Mouse (Mus musculus) urinary bladder, postnatal 14 days (tissue): ENCODE measurements around the gene Tmprss3.

ENCODE experiments used
- DNase-seq: peaks from one replicate; pipeline ENCODE4 v3.0.0; 2021; ENCODE audit warnings: low spot score

Tmprss3 gene

DNA sequence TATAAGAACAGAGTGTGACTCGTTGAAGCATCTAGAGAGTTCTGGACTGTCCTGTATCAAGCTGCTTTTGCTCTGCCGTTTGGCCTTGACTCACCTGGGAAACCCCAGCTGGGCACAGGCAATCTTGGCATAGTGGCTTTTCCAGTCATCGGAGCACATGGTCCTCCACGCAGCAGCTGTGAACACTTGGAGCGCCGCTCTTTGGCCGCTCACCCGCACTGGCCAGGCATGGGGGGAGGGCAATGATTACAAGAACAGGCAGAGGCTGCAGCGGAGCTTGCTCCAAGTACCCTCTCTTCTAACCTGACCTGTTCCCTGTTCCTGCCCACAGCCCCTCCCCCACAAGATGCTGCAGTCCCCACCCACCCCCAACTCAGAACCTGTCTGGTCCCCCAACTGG is 5.4 kb downstream of the Tmprss3 start:
- no peak for DNase-seq

DNA sequence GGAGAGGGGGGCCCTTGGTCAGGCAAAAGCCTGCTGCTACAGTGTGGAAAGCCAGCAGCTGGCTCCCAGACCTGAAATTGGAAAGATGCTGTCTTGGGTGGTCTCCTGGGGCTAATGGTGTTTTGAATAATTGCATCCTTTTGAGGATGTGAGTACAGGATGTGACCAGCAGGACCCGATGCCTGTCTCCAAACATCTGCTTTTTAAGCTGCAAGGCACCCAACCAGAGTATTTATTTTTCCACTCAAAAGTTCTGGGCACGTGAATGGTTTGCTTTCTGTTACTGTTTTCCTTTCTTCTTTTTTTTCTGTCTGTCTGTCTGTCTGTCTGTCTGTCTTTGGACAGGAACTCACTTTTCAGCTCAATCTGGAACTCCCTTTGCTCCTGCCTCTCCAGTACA is 6.1 kb downstream of the Tmprss3 start:
- DNase-seq: no peak

DNA sequence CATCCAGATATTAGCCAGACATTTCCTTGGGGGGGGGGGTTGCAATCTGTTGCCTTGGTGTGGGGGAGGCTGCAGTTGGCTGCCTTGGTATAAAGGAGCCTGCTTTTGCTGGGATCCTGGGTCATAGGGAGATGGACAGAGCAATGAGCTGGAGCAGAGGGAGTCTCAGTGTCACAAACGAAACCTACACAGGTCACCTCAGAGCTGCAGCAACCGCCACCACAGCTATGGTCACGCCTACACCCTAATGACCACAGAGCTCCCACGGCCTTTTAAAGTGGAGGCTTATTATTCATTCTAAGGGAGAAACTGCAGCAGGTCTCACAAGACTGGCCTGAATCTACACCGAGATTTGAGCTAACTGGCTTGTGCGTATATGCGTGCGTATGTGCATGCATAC is 7.0 kb downstream of the Tmprss3 start:
- no peak for DNase-seq

DNA sequence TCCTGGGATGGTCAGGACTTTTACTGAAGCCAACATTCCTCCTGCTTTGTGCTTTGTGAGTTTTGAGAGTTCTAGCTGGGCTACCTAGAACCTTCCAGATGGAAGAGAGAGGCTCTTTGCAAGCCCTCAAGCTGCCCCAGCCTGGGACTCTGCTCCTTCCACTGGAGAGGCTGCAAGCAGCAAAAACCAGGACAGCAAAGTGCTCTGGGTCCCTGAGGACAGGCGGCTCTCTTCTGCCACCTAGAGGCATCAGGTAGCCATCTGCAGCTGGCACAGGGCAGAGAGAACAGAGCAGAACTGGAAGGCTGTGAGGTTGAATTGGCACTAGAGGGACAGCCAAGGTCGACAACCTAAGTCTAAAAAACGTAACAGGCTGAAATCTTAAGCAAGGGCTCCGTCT is 11.4 kb downstream of the Tmprss3 start:
- DNase-seq: peak; percentile 77

DNA sequence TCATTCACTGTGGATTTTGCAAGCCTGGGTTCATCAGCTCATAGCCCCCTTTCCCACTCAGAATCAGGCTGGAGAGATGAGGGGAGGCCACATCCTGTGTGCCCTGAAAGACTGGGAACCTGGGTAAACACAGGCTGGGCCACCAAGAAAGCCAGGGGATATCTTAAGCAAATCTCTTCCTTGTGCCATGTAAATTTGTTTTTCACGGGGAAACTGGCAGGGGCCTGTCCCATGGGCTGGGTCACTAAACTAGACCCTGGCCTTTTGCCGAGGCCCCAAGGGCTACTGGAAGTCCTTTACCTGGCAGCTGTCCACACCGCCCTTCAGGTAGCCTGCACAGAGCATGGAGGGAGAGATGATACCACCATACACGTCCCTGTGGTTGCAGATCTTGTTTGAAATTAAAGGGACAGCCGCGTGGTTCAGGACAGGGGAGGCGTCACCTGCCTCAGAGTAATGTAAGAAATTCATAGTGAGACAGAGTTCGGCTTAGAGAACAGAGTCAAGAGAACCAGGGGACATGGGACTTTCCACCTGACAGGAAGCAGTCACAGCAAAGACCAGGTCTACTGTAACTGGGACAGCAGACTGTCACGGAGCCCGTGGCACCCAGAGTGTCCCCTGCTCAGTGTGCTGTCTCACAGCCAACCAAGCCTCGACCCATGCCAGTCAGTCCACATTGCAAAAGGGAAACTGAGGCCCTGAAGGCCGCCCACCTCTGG is 14.3 kb downstream of the Tmprss3 start:
- DNase-seq: peak; percentile 70

DNA sequence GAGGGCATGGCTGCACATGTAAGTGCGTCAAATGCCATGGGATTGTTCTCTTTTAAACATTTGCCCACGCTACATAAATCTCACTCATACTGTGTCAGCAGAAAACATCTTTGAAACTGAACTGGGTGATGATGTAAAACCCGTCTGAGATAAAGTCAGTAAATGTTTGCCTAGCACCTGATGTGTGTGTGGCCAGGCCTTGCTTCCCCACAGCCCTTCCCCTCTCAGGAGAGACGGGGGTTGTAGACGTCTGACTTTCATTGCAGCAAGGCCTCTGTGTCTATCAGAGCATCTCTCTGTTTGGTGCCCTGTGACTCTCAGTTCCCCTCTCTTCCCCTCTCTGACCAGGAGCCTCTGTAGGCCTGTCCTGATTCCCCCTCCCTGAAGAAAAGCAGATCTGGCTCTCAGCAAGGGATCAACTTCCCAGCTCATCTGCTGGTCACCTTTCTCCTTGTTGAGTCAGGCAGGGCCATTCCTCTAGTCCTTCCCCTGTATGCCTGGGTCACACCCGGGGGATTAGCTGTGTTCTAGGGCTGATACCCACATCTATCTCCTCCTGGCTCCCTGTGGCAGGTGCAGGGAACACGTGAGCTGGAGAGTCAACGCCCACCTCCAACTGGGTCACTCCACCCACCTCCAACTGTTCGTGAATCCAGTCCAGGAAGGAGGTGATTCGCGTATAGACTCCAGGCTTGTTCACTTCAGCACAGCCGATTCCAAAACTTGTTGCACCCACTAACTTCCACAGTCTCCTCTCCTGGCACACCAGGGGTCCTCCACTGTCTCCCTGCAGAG is 15.4 kb downstream of the Tmprss3 start:
- peak; percentile 18 for DNase-seq

DNA sequence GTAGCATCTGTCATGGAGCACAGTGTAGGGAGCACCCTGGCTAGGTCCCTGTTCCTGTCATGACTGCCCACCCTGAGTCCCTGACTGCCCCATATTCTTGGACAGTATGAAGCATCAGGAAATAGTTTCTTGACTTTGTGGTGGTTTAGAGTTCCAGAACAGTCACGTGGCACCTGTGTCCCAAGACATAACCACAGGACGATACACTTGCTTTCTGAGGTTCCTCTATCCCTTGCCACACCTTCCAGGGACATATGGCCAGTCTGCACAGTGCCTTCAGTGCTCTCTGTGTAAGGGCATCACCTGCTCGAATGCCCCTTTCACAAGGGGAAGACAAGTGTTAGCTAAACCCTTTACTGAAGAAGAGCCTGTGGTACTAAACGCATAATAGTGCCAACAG is 17.3 kb downstream of the Tmprss3 start:
- DNase-seq: no peak

DNA sequence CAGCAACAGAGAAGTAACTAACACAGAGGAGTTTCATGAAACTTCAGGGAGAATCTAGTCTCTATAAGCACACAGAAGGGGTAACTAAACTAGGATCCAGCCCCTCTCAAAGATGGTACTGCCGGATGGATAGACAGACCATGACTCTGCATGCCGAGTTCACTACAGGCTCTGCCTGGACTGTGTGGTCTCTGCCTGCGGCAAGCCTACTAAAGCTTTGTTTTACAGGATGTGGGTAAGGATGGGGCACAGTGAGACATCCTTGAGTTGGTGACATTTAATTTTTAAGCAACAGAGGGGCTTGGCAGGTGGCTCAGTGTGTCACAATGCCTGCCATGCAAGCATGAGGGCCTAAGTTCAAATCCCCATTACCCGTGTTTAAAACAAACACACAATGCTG is 22.5 kb downstream of the Tmprss3 start:
- no peak for DNase-seq

DNA sequence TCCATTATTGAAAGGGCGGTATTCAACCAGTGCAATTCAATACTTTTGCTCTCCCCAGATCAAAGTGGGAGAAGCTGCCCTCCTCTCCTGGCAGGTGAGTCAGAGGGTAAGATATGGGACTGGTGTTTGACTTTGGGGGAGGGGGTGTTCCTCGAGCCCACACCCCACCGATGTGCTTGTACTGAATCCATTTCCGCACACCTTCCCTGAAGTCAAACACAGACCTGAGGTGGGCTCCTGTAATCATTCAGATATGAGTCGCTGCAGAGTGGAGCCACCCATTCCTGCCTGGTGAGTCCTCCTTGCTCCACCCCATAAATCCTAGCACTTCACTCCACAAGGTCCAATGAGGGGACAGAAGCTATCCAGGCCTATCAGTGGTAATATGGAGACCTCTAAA is 29.0 kb downstream of the Tmprss3 start:
- no peak for DNase-seq

DNA sequence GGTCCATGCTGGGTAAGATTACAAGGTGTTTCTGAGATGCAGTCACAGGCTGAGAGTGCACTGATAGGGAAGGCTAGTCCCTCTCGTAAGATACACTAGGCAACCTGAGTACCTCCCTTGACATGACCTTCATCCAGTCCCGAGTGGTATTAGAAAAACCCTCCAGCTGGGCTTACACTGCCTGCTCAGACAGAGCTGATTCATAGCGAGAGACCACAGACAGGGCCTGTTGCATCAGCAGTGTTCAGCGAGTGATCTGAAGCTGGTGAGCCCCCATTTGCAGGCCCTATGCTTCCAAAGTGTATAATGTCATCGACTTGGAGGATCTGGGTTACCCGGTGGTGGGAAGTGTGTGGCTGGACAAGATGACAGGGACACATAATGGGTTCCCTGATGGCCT is 33.6 kb downstream of the Tmprss3 start, which contains the start of gene Tff1:
Gene Tff1, minus strand, starts transcription at position 151 of the 400 bp plus-strand sequence.
- no peak for DNase-seq

DNA sequence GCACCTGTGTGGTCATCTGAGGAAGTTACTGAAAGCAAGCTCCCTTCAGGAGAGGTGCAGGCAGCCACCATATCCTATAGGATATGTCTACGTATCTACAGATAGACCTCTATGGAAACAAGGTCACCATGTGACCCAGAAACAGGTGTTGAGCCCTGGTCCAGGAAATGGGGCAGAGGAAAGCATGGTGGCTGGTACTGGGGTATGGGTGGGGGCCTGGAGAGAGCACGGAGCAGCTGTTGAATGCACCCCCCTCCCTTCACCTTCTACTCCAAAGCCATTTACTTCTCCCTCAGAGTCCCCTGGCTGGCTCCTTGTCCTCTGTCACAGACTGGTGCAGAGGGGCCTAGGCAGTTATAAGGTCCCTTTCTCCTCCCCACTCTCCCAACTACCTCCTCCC is 35.0 kb downstream of the Tmprss3 start:
- DNase-seq: no peak

DNA sequence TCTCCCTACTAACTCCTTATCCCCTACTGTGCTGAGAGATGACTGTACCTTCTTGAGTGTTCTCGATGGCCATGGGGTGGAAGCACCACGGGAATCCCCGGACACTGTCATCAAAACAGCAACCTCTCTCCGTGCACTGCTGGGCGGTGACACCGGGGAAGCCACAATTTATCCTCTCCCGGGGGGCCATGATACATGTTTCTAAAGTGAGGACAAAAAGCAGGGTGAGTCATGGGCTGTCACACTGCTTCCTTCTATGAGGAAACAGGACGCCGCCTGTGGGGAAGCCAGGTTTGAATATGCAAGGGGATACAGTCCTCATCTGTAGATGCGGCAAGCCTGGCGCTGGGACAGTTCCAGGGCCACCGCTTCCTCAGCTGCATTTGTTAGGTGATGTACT is 36.2 kb downstream of the Tmprss3 start:
- DNase-seq: no peak

DNA sequence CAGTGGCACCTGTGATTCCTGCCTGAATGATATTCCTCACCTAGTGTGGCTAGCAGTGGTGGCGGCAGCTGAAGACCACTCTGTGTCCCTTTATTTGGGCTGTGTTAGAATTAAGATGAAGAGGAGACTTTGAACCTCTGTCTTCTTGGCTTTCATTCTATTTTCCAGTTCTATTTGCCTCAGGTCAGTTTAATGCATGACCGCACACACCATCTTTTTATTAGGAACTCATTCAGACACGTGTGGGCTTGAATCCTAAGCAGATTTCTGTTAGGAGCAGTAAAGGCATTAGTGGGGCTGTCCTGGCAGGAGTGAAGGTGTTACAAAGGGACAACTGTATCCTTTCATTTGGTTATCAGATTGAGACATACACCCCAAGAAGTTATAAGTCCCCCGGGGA is 38.5 kb downstream of the Tmprss3 start:
- DNase-seq: no peak

DNA sequence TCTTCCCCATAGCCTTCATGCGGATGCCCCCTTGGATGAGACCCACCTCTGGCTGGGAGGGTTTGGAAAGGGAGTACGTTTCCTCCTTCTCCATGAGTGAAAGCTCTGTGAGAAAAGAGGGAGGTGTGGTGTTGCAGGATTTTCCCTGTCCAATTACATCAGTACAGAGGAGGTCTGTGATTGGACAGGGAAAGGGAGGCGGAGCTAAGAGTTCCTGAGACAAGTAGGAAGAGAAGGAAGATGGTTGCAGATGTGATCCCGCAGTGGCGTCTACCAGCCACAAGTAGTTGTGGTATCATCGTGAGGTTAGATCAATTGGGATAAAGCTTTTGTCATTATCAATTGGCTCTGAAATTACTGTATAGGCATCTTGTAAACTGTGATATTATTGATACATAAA is 40.9 kb downstream of the Tmprss3 start:
- no peak for DNase-seq

DNA sequence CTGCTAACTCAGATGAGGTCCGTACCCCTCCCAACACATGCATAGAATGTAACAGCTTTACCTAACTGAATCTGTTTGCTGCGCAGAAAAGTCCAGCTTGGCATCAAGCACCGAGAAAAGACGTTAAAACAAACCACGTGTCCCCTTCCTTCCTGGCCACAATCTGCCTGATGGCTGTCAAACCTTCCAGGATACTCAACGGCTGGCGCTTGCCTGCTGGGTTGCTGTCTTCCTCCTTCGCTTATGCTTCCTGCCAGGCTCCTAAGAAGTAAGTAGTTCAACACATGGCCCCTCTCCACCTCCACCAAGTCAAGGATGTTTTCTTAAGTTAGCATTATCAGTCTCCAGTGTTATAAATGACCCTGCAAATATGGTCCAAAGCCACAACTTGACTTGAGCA is 45.0 kb downstream of the Tmprss3 start:
- DNase-seq: no peak

DNA sequence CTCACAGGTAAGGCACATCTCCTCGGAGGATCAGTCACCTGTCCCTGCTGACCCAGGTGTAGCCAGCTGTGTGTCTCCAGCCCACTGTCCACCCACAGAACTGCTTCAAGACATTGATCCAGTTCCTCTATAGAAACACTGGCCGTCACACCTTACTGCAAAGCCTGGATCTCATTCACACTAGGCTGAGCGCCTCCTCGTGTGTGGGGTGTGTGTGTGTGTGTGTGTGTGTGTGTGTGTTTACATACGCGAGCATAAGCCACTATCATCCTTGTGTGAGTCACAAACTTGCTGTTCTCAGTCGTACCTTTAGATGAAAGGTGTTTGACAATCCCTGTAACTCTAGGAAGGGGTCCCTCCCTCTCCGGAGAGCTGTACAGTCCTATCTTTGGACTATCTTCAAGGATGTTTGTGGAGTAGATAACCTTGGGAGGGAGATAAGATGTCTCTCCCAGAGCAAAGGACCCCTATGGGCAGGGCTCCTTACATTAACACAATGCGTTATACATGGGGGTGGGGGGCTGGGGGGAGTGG is 45.7 kb downstream of the Tmprss3 start:
- DNase-seq: no peak

DNA sequence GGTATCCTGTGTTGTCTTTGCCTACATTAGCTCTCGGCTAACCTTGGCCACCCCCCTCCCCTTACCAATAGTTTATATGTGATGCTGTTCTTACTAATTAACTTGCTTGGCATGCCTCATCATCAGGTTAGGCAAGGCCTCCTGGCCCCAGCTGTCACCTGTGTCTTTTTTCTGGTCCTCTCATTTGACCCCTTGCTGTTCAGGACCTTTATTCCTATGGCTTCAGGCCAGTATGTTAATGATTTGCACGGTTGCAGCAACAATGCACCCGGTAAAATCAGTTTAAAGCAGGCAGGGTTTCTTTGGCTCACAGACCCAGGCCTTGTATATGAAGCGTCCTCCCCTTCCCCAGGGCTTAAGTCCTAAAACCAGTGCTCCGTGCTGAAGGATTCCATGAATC is 46.3 kb downstream of the Tmprss3 start:
- no peak for DNase-seq

DNA sequence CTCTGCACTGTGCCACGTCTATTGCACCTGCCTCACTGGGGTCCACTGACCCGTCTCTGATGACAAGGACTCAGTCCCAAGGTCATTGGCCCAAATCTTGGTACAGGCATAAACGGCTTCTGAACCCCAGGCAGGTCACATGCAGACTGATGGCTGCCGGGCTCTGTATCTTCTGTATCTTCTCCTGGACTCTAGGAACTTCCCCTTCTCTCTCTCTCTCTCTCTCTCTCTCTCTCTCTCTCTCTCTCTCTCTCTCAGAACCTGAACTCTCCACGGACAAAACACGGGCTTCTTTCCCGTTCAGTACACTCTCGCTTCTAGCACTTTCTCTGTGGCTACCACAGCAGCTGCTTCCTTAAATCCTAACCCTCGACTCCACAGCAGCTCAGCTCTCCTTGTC is 52.8 kb downstream of the Tmprss3 start:
- DNase-seq: no peak

DNA sequence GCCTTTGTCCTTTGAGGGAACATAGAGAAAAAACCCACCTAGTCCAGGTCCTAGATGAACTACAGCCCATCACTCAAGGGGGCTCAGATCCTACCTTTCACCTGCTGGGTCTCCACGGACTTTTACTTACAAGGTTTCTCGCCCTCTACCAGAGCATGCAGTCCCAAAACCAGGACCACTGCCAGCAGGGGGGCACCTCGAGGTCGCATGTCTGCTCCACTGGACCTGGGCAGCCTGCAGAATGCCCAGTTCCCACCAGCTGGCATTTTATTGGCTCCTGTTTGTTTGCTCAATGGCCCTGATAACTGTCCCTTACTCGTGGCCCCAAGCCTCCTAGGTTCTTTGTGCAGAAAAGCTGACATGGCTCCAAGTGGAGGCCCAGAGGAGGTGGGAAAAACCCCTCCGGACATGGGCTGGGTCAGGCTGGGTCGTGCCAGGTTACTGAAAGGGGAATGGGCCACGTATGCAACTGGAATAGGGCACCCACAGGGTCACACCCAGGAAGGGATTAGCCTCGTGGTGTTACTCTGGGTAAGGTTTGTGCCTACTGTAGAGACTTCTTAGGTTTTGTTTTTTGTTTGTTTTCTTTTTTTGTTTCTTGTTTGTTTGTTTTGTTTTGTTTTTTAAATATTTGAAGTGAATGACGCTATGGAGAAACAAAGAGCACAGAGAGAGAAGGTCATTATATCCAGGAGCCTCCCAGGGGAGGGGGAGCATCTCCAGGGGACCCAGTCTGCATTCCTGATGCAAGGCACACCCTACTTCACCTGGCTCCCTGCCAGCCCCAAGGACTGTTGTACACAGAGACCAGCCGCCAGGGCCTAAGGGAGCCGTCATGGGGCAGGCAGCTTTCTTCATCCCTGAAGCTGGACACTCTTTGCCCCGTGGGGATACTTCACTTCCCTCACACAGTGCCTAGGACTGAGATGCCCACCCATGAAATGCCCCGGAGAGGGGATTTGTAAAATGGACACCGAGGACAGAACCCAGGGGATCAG is 54.4 kb downstream of the Tmprss3 start, which contains the start of gene Tff2:
Gene Tff2, minus strand, starts transcription at position 243 of the 998 bp plus-strand sequence.
- DNase-seq: peak; percentile 11

DNA sequence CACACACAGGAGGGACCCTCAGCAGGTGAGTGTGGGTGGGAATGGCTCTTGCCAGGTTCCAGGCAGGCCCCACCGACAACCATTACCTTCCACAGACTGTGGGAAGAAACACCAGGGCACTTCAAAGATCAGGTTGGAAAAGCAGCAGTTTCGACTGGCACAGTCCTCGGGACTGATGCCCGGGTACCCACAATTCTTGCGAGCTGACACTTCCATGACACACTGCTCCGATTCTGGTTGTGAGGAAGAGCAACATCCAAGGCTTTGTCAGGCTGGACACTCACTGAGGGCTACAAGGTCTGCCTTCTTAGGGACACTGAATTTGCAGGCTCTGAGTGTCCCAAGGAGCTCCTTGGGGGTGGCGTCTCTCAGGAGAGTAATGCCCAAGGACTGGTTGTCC is 56.7 kb downstream of the Tmprss3 start:
- no peak for DNase-seq

DNA sequence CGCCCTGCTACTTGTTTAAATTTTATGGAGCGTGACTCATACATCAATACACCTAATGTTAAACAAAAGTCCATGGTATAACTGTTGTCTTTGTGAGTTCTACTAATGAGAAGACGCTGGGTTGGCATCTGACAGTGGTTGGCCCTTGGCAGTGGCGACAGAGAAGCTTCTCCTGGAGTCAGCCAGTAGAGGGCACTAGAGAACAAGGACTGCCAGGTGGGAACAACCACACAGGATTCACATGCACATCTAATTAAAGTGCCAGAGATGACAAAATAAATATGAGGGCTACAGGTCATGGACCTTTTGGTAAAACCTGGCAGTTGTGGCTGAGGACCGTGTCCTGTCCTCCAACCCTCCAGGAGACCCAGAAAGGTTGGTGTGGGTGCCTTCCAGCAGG is 60.4 kb downstream of the Tmprss3 start:
- DNase-seq: peak; percentile 66

DNA sequence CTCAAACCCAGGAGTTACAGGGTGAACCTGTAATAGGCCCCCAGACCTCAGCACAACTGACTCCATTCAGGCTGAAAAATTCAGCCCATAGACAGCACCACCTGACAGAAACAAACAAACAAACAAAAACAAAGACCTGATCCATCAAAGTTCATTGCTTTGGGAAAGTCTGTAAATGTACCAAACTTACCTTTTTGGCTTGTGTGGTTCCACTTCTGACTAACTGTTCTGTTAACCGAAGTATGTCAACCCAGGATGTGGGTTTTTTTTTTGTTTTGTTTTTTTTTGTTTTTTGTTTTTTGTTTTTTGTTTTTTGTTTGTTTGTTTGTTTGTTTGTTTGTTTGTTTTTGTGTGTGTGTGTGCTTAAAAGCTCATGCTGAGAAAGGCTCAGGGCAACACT is 62.0 kb downstream of the Tmprss3 start:
- DNase-seq: no peak
